Comparison of ENCODE assay signal across 18 mouse cellular contexts in the genomic region with DNA sequence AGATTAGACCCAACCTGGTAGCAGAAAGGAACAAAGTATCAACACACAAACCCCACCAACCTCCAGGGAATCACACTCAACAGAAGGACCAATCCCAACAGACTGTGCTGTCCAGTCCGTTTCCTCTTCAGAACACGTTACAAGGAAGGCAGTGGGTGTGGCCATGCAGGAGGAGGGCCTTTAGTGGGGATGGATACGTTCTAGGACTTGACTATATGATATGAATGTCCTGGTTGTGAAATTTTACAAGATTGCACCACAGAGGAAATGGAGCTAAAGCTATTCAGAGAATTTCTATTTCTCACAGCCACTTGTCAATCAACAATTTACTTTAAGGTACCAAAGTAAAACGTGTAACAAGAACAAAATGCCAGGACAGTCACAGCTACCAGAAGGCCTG. TPM values are rescaled to one million over a fixed set of nuclear protein-coding genes. Genes with fewer than 3 reads are reported as not detected.
DNase-seq lines count a peak whose midpoint lies in the region; ATAC-seq lines count a peak whose summit lies in the region.
"Had no signal": no experiment of that assay in that cellular context is flagged by ENCODE, and none has a peak within 500 bp of the region (broad histone marks: within the 10 kb centered on the region; RNA-seq: fewer than 3 reads in every experiment).

No protein-coding gene starts in this region.

- H3K4me3 ChIP-seq in limb, embryonic 15.5 days: no peak overlapping the region
- no peak overlapping the region for H3K4me3 ChIP-seq in limb, embryonic 10.5 days
- H3K4me3 ChIP-seq: embryonic facial prominence, embryonic 12.5 days; heart, embryonic 13.5 days; neural tube, embryonic 12.5 days had no signal

- 0 out of 2 replicates have a peak overlapping the region, but pooled peaks have one; percentile 52 for H3K27ac ChIP-seq in limb, embryonic 15.5 days
- H3K27ac ChIP-seq in limb, embryonic 10.5 days: no peak overlapping the region
- H3K27ac ChIP-seq: neural tube, embryonic 12.5 days had no signal

- peaks cover 52% of the 10 kb centered on the region for H3K4me1 ChIP-seq in limb, embryonic 15.5 days
- peaks cover 81% of the 10 kb centered on the region for H3K4me1 ChIP-seq in limb, embryonic 10.5 days

- no peaks in the 10 kb centered on the region for H3K9me3 ChIP-seq in limb, embryonic 15.5 days
- H3K9me3 ChIP-seq in limb, embryonic 10.5 days (replicated peaks): no peaks in the 10 kb centered on the region
- H3K9me3 ChIP-seq: embryonic facial prominence, embryonic 12.5 days; heart, embryonic 13.5 days; neural tube, embryonic 12.5 days had no signal

- 26% methylated on average over 4 of the region's 4 CpGs for WGBS in limb, embryonic 15.5 days
- WGBS in limb, embryonic 10.5 days: 59% methylated on average over 4 of the region's 4 CpGs

- H3K9ac ChIP-seq in limb, embryonic 15.5 days: no peak overlapping the region
- H3K9ac ChIP-seq: embryonic facial prominence, embryonic 12.5 days; forebrain, postnatal 0 days; liver, postnatal 0 days; neural tube, embryonic 12.5 days had no signal

- H3K36me3 ChIP-seq in limb, embryonic 15.5 days: no peaks in the 10 kb centered on the region; the same call in 1 of the 2 replicates
- peaks cover 5% of the 10 kb centered on the region; the same call in 1 of the 2 replicates for H3K36me3 ChIP-seq in limb, embryonic 10.5 days
- H3K36me3 ChIP-seq: embryonic facial prominence, embryonic 12.5 days had no signal

- ATAC-seq in limb, embryonic 15.5 days (ENCODE audit: insufficient number of reproducible peaks, low FRiP score, low TSS enrichment, low read depth): no peak
- ATAC-seq in megakaryocyte, adult 5-6 weeks (ENCODE audit: poor library complexity, severe bottlenecking): peak; percentile 48
- ATAC-seq: forebrain, postnatal 0 days; liver, postnatal 0 days had no signal

- no peaks in the 10 kb centered on the region for H3K27me3 ChIP-seq in limb, embryonic 15.5 days
- H3K27me3 ChIP-seq in limb, embryonic 10.5 days (ENCODE audit: low read depth, poor library complexity, severe bottlenecking): peaks cover 12% of the 10 kb centered on the region; the same call in 1 of the 2 replicates
- H3K27me3 ChIP-seq: embryonic facial prominence, embryonic 12.5 days; heart, embryonic 13.5 days; neural tube, embryonic 12.5 days had no signal

- H3K4me2 ChIP-seq in limb, embryonic 15.5 days: no peak overlapping the region
- H3K4me2 ChIP-seq: embryonic facial prominence, embryonic 12.5 days; heart, embryonic 13.5 days; midbrain, embryonic 11.5 days; neural tube, embryonic 12.5 days had no signal

- no peak for DNase-seq in limb, embryonic 10.5 days (ENCODE audit: low spot score)
- DNase-seq in 416B (ENCODE audit: low read depth) (peak; percentile 59), NIH3T3 (ENCODE audit: low read depth) (peak; percentile 80), MN1 (ENCODE audit: low spot score) (no peak)
- no peak for DNase-seq in frontal cortex, adult 2 months (ENCODE audit: extremely low spot score in 1 of 2, low spot score in 1 of 2)
- DNase-seq: adrenal gland, adult 2 months; cerebellum, adult 8-10 months; forebrain, postnatal 0 days; heart, adult 11 months; liver, postnatal 0 days; lung, postnatal 4 days; right cerebral cortex, postnatal 4 days had no signal

RNA-seq across cellular contexts. Expression of a gene that starts 54.2 kb away (rescaled TPM):
- 22.3 and 22.5 TPM in 2 replicates for polyA plus RNA-seq in limb, embryonic 15.5 days (2015; fragmentation: Nextera tagmentation; extraction: Ambion mirVana)
- 13.7 and 15.7 TPM in 2 replicates for polyA plus RNA-seq in limb, embryonic 10.5 days (2016; fragmentation: Nextera tagmentation; extraction: Ambion mirVana)
- 0.50 TPM in 1 of 2 replicates, not detected in the other for total RNA-seq in megakaryocyte, adult 5-6 weeks (2015)
- total RNA-seq in megakaryocyte, adult 5-6 weeks (2017): 0.04 TPM in 2 replicates
- 28.1 and 33.3 TPM in 2 replicates for polyA plus RNA-seq in frontal cortex, adult 2 months (2012; rRNA removed)

Comparison
In these comparisons a context has a peak if more than half of its experiments do, and no peak if none do; other contexts are left out.
1. DNase-seq: peak in 416B (single experiment) and NIH3T3 (single experiment); none in limb, embryonic 10.5 days (single experiment), frontal cortex, adult 2 months (0 of 2) and MN1 (single experiment).